Mouse (Mus musculus): Measurements from ENCODE around the gene Acat3. TPM values are rescaled to one million over a fixed set of nuclear protein-coding genes. Genes with fewer than 3 reads are reported as not detected.

Gene Acat3
- 0.66 TPM for polyA plus RNA-seq (2017; shearing (Covaris generic))

GRCm38 (mm10) chr17:12940151-12940805 lies at the start of gene Acat3:
Acat3 (minus strand) TSS chr17:12940600.

GRCm38 (mm10) chr17:12960331-12960873 lies 20.0 kb upstream of the Acat3 start, which contains the start of gene Acat2:
Acat2 (minus strand) TSS chr17:12960747.

GRCm38 (mm10) chr17:12915881-12916583 lies 24.4 kb downstream of the Acat3 start, which contains the start of gene Mrpl18:
Mrpl18 (minus strand) TSS chr17:12916345.

GRCm38 (mm10) chr17:12915488-12915880 lies 24.9 kb downstream of the Acat3 start, which contains the start of gene Tcp1:
Tcp1 (plus strand) TSS chr17:12915701.

GRCm38 (mm10) chr17:12909361-12910280 lies 30.8 kb downstream of the Acat3 start, which contains the start of gene Pnldc1:
Pnldc1 (minus strand) TSS chr17:12910230.

GRCm38 (mm10) chr17:12875734-12876133 lies 64.7 kb downstream of the Acat3 start, which contains the start of gene Mrgprh:
Mrgprh (plus strand) TSS chr17:12876034.

Other genes starting within 250 kb of the Acat3 start
- 30.6 TPM for gene Igf2r, start 170.9 kb downstream of the Acat3 start, polyA plus RNA-seq (2017; shearing (Covaris generic))
- gene Mas1, start 72.5 kb downstream of the Acat3 start, polyA plus RNA-seq (2017; shearing (Covaris generic)): 0.59 TPM
- gene Mrgprh, start 64.6 kb downstream of the Acat3 start, polyA plus RNA-seq (2017; shearing (Covaris generic)): not detected
- gene Pnldc1, start 30.4 kb downstream of the Acat3 start, polyA plus RNA-seq (2017; shearing (Covaris generic)): 0.25 TPM
- gene Tcp1, start 24.9 kb downstream of the Acat3 start, polyA plus RNA-seq (2017; shearing (Covaris generic)): 200 TPM
- 57.8 TPM for gene Mrpl18, start 24.3 kb downstream of the Acat3 start, polyA plus RNA-seq (2017; shearing (Covaris generic))
- 34.7 TPM for gene Acat2, start 20.1 kb upstream of the Acat3 start, polyA plus RNA-seq (2017; shearing (Covaris generic))
- gene Wtap, start 53.6 kb upstream of the Acat3 start, polyA plus RNA-seq (2017; shearing (Covaris generic)): 77.8 TPM
- 97.5 TPM for gene Sod2, start 66.2 kb upstream of the Acat3 start, polyA plus RNA-seq (2017; shearing (Covaris generic))
- gene Gpr31b, start 111.7 kb upstream of the Acat3 start, polyA plus RNA-seq (2017; shearing (Covaris generic)): not detected
- 0.27 TPM for gene Tcp10b, start 120.5 kb upstream of the Acat3 start, polyA plus RNA-seq (2017; shearing (Covaris generic))
- gene Unc93a, start 191.2 kb upstream of the Acat3 start, polyA plus RNA-seq (2017; shearing (Covaris generic)): not detected